Mouse (Mus musculus): Measurements from ENCODE around the gene Celf2. TPM values are rescaled to one million over a fixed set of nuclear protein-coding genes. Genes with fewer than 3 reads are reported as not detected.

The Celf2 gene
- polyA plus RNA-seq, 1 experiment from 2014 or later = 59.8 TPM

DNA sequence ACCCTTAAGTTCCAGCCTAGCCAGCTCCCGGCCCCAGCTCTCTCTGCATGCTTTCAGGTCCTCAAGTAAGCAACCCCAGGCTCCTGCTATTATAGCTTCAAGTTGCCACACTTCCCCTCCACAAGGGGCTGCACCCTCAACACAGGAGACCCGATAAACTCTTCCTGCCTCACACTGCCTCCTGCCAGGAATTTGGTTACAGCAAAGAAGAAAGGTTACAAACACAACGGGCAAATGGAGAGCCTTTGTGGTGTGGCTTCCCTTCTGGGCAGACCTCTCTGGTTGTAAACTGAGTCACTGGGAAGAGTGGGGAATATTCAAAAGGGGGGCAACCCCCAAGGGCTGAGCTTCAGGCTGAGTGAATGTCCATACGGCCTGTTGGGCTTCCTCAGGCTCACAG is 983.1 kb downstream of the Celf2 start:
- H3K27ac ChIP-seq (ENCODE audit: low read length) = no peak overlapping the region
- H3K27me3 ChIP-seq (ENCODE audit: control insufficient read depth, insufficient read depth, low read length) = no peaks in the 10 kb centered on the region
- H3K9ac ChIP-seq (replicated peaks; ENCODE audit: low read depth, low read length) = no peak overlapping the region
- H3K9me3 ChIP-seq (ENCODE audit: control insufficient read depth, low read depth, low read length) = no peaks in the 10 kb centered on the region
- ATAC-seq (ENCODE audit: insufficient number of reproducible peaks, insufficient read depth, low FRiP score, low read depth) = no peak
- H3K36me3 ChIP-seq (ENCODE audit: control insufficient read depth, insufficient read depth, low read length) = no peaks in the 10 kb centered on the region
- WGBS = 49% methylated on average over 4 of the region's 4 CpGs
- no peak overlapping the region for H3K4me3 ChIP-seq (ENCODE audit: low read depth, low read length)
- no peaks in the 10 kb centered on the region; the same call in 1 of the 2 replicates for H3K4me1 ChIP-seq (ENCODE audit: control insufficient read depth, insufficient read depth, low read length)
- no peak overlapping the region for H3K4me2 ChIP-seq (replicated peaks; ENCODE audit: low read depth, low read length)

DNA sequence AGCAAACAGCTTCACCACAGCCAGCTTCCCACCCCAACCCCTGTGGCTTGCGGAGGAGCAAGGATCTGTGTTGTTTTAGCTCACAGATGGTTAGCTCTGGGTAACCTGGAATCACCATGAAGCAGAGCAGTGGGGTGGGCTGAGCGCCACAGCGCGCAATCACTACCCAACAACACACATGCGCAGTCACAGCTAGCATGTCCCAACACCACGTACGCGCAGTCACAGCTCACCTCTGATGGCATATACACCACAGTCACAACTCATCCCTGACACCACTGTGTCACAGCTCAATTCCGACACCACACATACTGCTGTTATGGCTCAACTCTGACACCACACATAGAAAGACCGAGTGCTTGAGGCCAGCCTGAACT is 985.5 kb downstream of the Celf2 start:
- no peaks in the 10 kb centered on the region; the same call in 1 of the 2 replicates for H3K4me1 ChIP-seq (ENCODE audit: control insufficient read depth, insufficient read depth, low read length)
- no peak overlapping the region for H3K4me2 ChIP-seq (replicated peaks; ENCODE audit: low read depth, low read length)
- H3K9ac ChIP-seq (replicated peaks; ENCODE audit: low read depth, low read length) = no peak overlapping the region
- ATAC-seq (ENCODE audit: insufficient number of reproducible peaks, insufficient read depth, low FRiP score, low read depth) = no peak
- no peaks in the 10 kb centered on the region for H3K27me3 ChIP-seq (ENCODE audit: control insufficient read depth, insufficient read depth, low read length)
- H3K9me3 ChIP-seq (ENCODE audit: control insufficient read depth, low read depth, low read length) = no peaks in the 10 kb centered on the region
- H3K27ac ChIP-seq (ENCODE audit: low read length) = no peak overlapping the region
- WGBS = 93% methylated on average over 10 of the region's 10 CpGs
- H3K36me3 ChIP-seq (ENCODE audit: control insufficient read depth, insufficient read depth, low read length) = no peaks in the 10 kb centered on the region
- no peak overlapping the region for H3K4me3 ChIP-seq (ENCODE audit: low read depth, low read length)

DNA sequence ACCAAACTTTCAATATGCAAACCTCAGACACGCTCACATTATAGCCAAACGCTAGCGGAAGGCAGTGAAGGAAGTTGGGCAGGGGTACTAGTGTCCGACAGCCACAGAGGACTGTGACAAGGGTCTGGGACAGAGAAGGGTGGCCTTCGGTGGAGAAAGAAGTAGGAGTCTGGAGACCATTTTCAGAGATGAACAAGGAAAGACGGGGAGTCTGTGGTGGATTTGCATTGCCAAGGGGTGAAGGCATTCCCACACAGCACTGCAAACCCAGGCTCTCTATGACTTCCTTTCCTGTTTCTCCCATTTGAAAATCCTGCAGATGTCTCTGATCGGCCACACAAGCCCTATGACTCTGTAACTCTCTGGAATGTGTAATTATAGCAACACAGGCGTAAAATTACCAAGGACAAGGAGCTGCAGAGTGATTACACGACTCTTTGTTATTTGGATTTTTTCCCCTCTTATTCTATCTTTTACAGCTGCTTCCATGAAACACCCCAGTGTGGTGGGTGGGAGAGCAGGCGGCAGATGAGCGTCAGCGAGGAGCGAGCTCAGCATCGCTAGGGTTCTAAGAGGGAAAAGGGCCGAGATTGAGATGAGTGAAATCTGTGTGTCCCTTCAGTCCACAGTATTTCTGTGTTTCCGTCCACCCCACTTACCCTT is 986.0 kb downstream of the Celf2 start:
- WGBS = 82% methylated on average over 16 of the region's 16 CpGs
- no peak for ATAC-seq (ENCODE audit: insufficient number of reproducible peaks, insufficient read depth, low FRiP score, low read depth)
- H3K9ac ChIP-seq (replicated peaks; ENCODE audit: low read depth, low read length) = no peak overlapping the region
- no peaks in the 10 kb centered on the region for H3K9me3 ChIP-seq (ENCODE audit: control insufficient read depth, low read depth, low read length)
- H3K4me2 ChIP-seq (replicated peaks; ENCODE audit: low read depth, low read length) = no peak overlapping the region
- H3K36me3 ChIP-seq (ENCODE audit: control insufficient read depth, insufficient read depth, low read length) = no peaks in the 10 kb centered on the region
- H3K27me3 ChIP-seq (ENCODE audit: control insufficient read depth, insufficient read depth, low read length) = no peaks in the 10 kb centered on the region
- no peaks in the 10 kb centered on the region; the same call in 1 of the 2 replicates for H3K4me1 ChIP-seq (ENCODE audit: control insufficient read depth, insufficient read depth, low read length)
- H3K27ac ChIP-seq (ENCODE audit: low read length) = no peak overlapping the region
- H3K4me3 ChIP-seq (ENCODE audit: low read depth, low read length) = no peak overlapping the region

DNA sequence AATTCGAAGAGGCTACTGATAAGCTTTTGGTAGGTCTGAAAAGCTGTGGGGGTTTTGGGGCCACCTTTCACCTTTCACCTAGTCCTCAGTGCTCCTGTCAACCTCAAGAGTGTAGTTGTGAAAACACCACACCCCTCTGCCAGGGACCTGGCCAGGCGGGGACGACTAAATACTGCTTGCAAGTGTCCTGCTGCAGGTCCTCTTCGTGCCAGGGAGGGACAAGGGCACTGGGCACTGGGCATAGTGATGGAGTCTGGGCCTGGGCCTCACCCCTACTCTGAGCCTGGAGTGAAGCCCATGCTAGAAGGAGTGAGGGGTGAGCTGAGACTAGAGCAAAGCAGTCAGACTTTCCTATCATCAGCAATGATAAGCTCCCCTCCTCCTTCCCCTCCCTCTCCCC is 987.0 kb downstream of the Celf2 start:
- Histone ChIP-seq H3K9ac (replicated peaks; ENCODE audit: low read depth, low read length) (no peak overlapping the region), H3K9me3 (ENCODE audit: control insufficient read depth, low read depth, low read length) (no peaks in the 10 kb centered on the region), H3K4me3 (ENCODE audit: low read depth, low read length) (no peak overlapping the region), H3K27ac (ENCODE audit: low read length) (no peak overlapping the region), H3K4me2 (replicated peaks; ENCODE audit: low read depth, low read length) (no peak overlapping the region), H3K4me1 (ENCODE audit: control insufficient read depth, insufficient read depth, low read length) (no peaks in the 10 kb centered on the region; the same call in 1 of the 2 replicates), H3K36me3 (ENCODE audit: control insufficient read depth, insufficient read depth, low read length) (no peaks in the 10 kb centered on the region), H3K27me3 (ENCODE audit: control insufficient read depth, insufficient read depth, low read length) (no peaks in the 10 kb centered on the region)
- 83% methylated on average over 4 of the region's 4 CpGs for WGBS
- no peak for ATAC-seq (ENCODE audit: insufficient number of reproducible peaks, insufficient read depth, low FRiP score, low read depth)

DNA sequence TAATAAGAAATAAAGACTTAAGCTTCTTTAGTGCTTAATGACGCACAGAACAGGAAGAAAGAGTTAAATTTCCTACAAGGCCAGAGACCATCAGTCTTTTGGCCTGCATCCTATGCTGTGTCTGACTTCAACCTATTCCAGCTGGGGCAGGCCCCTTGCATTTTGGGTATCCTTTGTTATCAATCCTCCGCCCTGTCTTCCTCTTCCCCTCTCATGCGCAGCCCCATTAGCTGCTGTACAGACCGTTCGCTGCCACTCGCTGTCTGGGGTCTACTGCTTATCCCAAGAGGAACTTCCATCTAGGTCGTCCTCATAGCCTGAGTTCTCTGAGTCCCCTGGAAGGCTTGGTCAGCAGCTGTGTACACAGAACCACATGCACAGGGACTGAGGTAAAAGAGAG is 996.2 kb downstream of the Celf2 start:
- H3K4me1 ChIP-seq (ENCODE audit: control insufficient read depth, insufficient read depth, low read length) = no peaks in the 10 kb centered on the region
- no peak for ATAC-seq (ENCODE audit: insufficient number of reproducible peaks, insufficient read depth, low FRiP score, low read depth)
- no peak overlapping the region for H3K9ac ChIP-seq (replicated peaks; ENCODE audit: low read depth, low read length)
- no peak overlapping the region for H3K4me3 ChIP-seq (ENCODE audit: low read depth, low read length)
- no peak overlapping the region for H3K4me2 ChIP-seq (replicated peaks; ENCODE audit: low read depth, low read length)
- 76% methylated on average over 7 of the region's 7 CpGs for WGBS
- no peaks in the 10 kb centered on the region for H3K9me3 ChIP-seq (ENCODE audit: control insufficient read depth, low read depth, low read length)
- no peaks in the 10 kb centered on the region for H3K27me3 ChIP-seq (ENCODE audit: control insufficient read depth, insufficient read depth, low read length)
- H3K27ac ChIP-seq (ENCODE audit: low read length) = no peak overlapping the region
- no peaks in the 10 kb centered on the region for H3K36me3 ChIP-seq (ENCODE audit: control insufficient read depth, insufficient read depth, low read length)

DNA sequence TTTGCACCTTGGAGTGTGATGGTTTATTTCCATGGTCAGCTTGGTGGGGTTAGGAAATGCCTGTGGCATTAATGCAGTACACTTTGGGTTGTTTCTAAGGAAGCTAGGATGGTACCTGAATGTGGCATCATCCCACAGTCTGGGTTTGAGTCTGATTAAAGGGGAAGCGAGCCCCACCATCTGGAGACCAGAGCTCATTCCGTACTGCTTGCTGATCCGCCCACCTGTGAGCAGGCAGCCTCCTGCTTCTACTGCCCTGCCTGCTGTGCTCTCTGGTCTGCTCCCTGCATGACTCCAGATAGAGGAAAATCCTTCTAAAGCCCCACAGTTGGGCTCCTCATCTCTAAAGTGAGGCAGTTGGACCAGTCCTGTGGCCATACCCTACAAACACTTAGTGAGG is 1002.3 kb downstream of the Celf2 start:
- no peak for ATAC-seq (ENCODE audit: insufficient number of reproducible peaks, insufficient read depth, low FRiP score, low read depth)
- H3K4me2 ChIP-seq (replicated peaks; ENCODE audit: low read depth, low read length) = no peak overlapping the region
- whole genome bisulfite sequencing = 75% methylated on average over 3 of the region's 3 CpGs

DNA sequence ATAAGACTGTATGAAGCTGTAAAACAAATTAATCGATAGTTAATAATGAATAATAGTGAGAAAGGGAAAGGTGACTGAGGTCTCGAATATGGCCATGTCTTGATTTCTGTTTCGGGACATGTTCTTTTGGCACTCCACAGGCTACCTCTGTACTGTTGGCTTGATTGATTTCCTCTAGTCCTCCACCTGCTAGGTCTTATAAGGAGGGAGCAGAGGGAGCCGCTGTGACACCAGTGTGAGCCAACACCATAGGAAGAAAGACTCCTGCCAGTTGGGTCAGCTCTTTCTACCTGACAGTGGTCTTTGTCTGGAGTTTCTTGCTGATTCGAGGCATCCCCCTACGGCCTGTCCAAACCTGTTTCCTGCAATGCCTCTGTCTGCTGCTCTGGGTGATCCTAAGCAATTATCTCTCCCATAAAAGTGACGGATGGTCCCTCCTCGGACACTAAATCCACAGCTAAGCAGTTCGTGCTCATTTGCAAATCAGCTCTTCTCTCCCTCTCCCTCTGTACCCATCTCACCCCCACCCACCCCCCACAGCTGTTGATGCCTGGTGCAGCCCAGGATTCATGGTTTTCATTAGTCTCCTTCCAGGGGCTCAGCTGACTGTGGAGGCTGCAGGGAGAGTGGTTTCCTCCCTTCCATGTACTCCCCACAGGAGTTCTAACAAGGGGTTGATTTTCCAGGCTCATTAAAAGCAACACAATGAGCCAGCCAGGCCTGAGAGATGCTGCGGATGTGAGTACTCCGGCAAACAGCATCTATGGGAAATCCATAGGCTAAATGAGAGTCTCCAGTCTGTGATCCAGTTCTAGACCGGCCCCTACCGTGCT is 1003.2 kb downstream of the Celf2 start:
- Histone ChIP-seq H3K9me3 (ENCODE audit: control insufficient read depth, low read depth, low read length) (no peaks in the 10 kb centered on the region), H3K27ac (ENCODE audit: low read length) (no peak overlapping the region), H3K27me3 (ENCODE audit: control insufficient read depth, insufficient read depth, low read length) (no peaks in the 10 kb centered on the region), H3K36me3 (ENCODE audit: control insufficient read depth, insufficient read depth, low read length) (no peaks in the 10 kb centered on the region), H3K4me1 (ENCODE audit: control insufficient read depth, insufficient read depth, low read length) (no peaks in the 10 kb centered on the region), H3K4me3 (ENCODE audit: low read depth, low read length) (no peak overlapping the region), H3K9ac (replicated peaks; ENCODE audit: low read depth, low read length) (no peak overlapping the region), H3K4me2 (replicated peaks; ENCODE audit: low read depth, low read length) (no peak overlapping the region)
- no peak for ATAC-seq (ENCODE audit: insufficient number of reproducible peaks, insufficient read depth, low FRiP score, low read depth)
- WGBS = 62% methylated on average over 13 of the region's 13 CpGs

More for the DNA sequence above, 1002.3 kb downstream of the Celf2 start:
- Histone ChIP-seq H3K27ac (ENCODE audit: low read length) (no peak overlapping the region), H3K9me3 (ENCODE audit: control insufficient read depth, low read depth, low read length) (no peaks in the 10 kb centered on the region), H3K4me3 (ENCODE audit: low read depth, low read length) (no peak overlapping the region), H3K4me1 (ENCODE audit: control insufficient read depth, insufficient read depth, low read length) (no peaks in the 10 kb centered on the region), H3K9ac (replicated peaks; ENCODE audit: low read depth, low read length) (no peak overlapping the region), H3K27me3 (ENCODE audit: control insufficient read depth, insufficient read depth, low read length) (no peaks in the 10 kb centered on the region), H3K36me3 (ENCODE audit: control insufficient read depth, insufficient read depth, low read length) (no peaks in the 10 kb centered on the region)

DNA sequence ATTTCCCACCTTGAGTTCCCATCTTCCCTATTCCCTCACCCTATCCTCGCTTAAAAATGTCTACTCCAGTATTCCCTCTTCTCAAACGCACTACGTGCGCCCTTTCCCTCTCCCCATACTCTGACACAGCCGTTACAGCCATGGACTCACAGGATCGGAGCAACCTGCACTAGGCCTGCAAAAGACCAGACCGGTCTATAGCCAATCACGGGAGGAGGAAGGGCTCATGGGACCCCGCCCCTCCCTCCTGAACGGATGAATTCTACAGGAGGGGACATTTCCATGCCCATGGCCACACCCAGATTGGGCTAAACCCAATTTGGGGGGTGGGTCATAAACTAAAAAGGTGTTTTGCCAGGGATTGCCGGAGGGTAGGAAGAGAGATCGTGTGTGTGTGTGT is 1003.8 kb downstream of the Celf2 start:
- H3K9me3 ChIP-seq (ENCODE audit: control insufficient read depth, low read depth, low read length) = no peaks in the 10 kb centered on the region
- H3K4me2 ChIP-seq (replicated peaks; ENCODE audit: low read depth, low read length) = no peak overlapping the region
- WGBS = 79% methylated on average over 12 of the region's 12 CpGs
- H3K9ac ChIP-seq (replicated peaks; ENCODE audit: low read depth, low read length) = no peak overlapping the region
- H3K4me1 ChIP-seq (ENCODE audit: control insufficient read depth, insufficient read depth, low read length) = no peaks in the 10 kb centered on the region
- no peaks in the 10 kb centered on the region for H3K27me3 ChIP-seq (ENCODE audit: control insufficient read depth, insufficient read depth, low read length)
- no peak overlapping the region for H3K27ac ChIP-seq (ENCODE audit: low read length)
- H3K4me3 ChIP-seq (ENCODE audit: low read depth, low read length) = no peak overlapping the region
- no peak for ATAC-seq (ENCODE audit: insufficient number of reproducible peaks, insufficient read depth, low FRiP score, low read depth)
- no peaks in the 10 kb centered on the region for H3K36me3 ChIP-seq (ENCODE audit: control insufficient read depth, insufficient read depth, low read length)
